Mouse (Mus musculus) ES-Bruce4 (cell line): Measurements from ENCODE around the gene Ccsap.

Experiments
- CTCF ChIP-seq: IDR thresholded peaks from one replicate; pipeline ENCODE4 v1.8.1; 2011; ENCODE audit warnings: low read depth, low read length
- EP300 ChIP-seq: IDR thresholded peaks from 2 replicates; pipeline ENCODE4 v1.6.1; 2011; ENCODE audit warnings: low read depth, low read length; ENCODE audit not compliant: insufficient read depth

DNA sequence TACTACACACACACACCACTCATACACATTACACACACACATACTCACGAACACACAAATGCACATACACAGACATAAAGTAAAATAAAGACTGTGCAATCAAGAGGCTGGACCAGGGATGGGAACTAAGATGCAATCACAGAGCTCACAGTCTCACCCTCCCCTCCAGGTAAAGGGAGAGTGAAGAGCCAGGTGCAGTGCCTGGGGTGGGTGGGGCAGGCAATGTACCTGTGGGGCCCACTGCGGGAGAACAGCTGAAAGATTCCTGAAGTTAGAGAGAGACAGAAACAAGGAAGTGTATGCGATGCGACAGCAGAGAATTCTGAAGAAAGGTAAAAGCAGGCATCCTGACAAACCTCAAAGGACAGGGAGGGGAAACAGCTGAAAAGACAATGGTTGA lies 65.2 kb downstream of the Ccsap start:
- TF ChIP-seq EP300 (no peak), CTCF (no peak)
